Mouse (Mus musculus) hindbrain, embryonic 12.5 days (tissue): ENCODE measurements around the gene Ssx2ip. TPM values are rescaled to one million over a fixed set of nuclear protein-coding genes. Genes with fewer than 3 reads are reported as not detected.

ENCODE experiments used
- ATAC-seq: fragments of 200-750 bp; cut with Nextera tagmentation; 2 replicates; pipeline ENCODE4 v1.8.0; 2017; ENCODE audit warnings: moderate TSS enrichment; ENCODE audit not compliant: low FRiP score
- H3K27ac ChIP-seq: fragments of 300-500 bp; sonication (generic); 2 replicates; pipeline ENCODE4 v1.5.1; 2016; ENCODE audit warnings: mild to moderate bottlenecking
- H3K27me3 ChIP-seq: fragments of 300-500 bp; sonication (generic); 2 replicates; pipeline ENCODE4 v1.6.1; 2016; ENCODE audit warnings: mild to moderate bottlenecking
- H3K36me3 ChIP-seq: fragments of 300-500 bp; sonication (generic); 2 replicates; pipeline ENCODE4 v1.6.1; 2016; ENCODE audit warnings: mild to moderate bottlenecking
- H3K4me1 ChIP-seq: fragments of 300-500 bp; sonication (generic); 2 replicates; pipeline ENCODE4 v1.6.1; 2016
- H3K4me2 ChIP-seq: fragments of 300-500 bp; sonication (generic); replicated peaks from 2 replicates; pipeline ENCODE4 v1.6.1; 2016; ENCODE audit warnings: mild to moderate bottlenecking
- H3K4me3 ChIP-seq: fragments of 300-500 bp; sonication (generic); 2 replicates; pipeline ENCODE4 v1.5.1; 2016; ENCODE audit warnings: mild to moderate bottlenecking
- H3K9ac ChIP-seq: fragments of 300-500 bp; sonication (generic); 2 replicates; pipeline ENCODE4 v1.6.1; 2016; ENCODE audit warnings: mild to moderate bottlenecking, moderate library complexity
- H3K9me3 ChIP-seq: fragments of 300-500 bp; sonication (generic); replicated peaks from 2 replicates; pipeline ENCODE4 v1.6.1; 2016; ENCODE audit warnings: mild to moderate bottlenecking
- WGBS: fragments of 180-500 bp; shearing (Covaris S2); methylation state at CpG from one replicate; pipeline ENCODE4 v1.1.7; 2016; 5-methylcytosine and 5-hydroxymethylcytosine counted together
- polyA plus RNA-seq: library from polyadenylated mRNA; unstranded; fragments of >200 nt; fragmentation: Nextera tagmentation; extraction: Ambion mirVana; gene quantifications from 2 replicates; pipeline ENCODE4 v1.2.1, GENCODE M21; 2016

Ssx2ip gene
- polyA plus RNA-seq, 1 experiment from 2014 or later = 25.5 TPM

GRCm38 (mm10) chr3:146379740-146380466 lies 24.5 kb upstream of the Ssx2ip start:
- 0 out of 2 replicates have a peak, but pooled peaks cover 5% of the 10 kb centered on the region for H3K9me3 ChIP-seq
- H3K36me3 ChIP-seq = no peaks in the 10 kb centered on the region
- H3K27ac ChIP-seq = peak overlapping the region; percentile 49
- no peak overlapping the region for H3K9ac ChIP-seq
- no peak overlapping the region for H3K4me3 ChIP-seq
- WGBS = 27% methylated on average over 9 of the region's 9 CpGs
- H3K4me2 ChIP-seq = no peak overlapping the region; the same call in 1 of the 2 replicates
- ATAC-seq = peak; percentile 90
- peaks cover 13% of the 10 kb centered on the region for H3K4me1 ChIP-seq
- peaks cover 26% of the 10 kb centered on the region for H3K27me3 ChIP-seq

GRCm38 (mm10) chr3:146380874-146381273 lies 23.6 kb upstream of the Ssx2ip start:
- no peak overlapping the region for H3K9ac ChIP-seq
- no peak overlapping the region for H3K27ac ChIP-seq
- H3K4me1 ChIP-seq = peaks cover 8% of the 10 kb centered on the region
- H3K9me3 ChIP-seq = 0 out of 2 replicates have a peak, but pooled peaks cover 5% of the 10 kb centered on the region
- WGBS = 94% methylated on average over 2 of the region's 2 CpGs
- no peak overlapping the region for H3K4me2 ChIP-seq
- peaks cover 25% of the 10 kb centered on the region for H3K27me3 ChIP-seq
- no peaks in the 10 kb centered on the region for H3K36me3 ChIP-seq
- ATAC-seq = no peak
- H3K4me3 ChIP-seq = no peak overlapping the region

- peaks cover 8% of the 10 kb centered on the region for H3K4me1 ChIP-seq
- H3K27ac ChIP-seq = no peak overlapping the region
- no peaks in the 10 kb centered on the region for H3K36me3 ChIP-seq
- H3K4me3 ChIP-seq = no peak overlapping the region
- ATAC-seq = no peak
- H3K4me2 ChIP-seq = no peak overlapping the region
- no peak overlapping the region for H3K9ac ChIP-seq
- H3K9me3 ChIP-seq = 0 out of 2 replicates have a peak, but pooled peaks cover 5% of the 10 kb centered on the region
- peaks cover 22% of the 10 kb centered on the region for H3K27me3 ChIP-seq
- WGBS = 92% methylated on average over 9 of the region's 9 CpGs
These were observed 23.0 kb upstream of the Ssx2ip start for GRCm38 (mm10) chr3:146381471-146381870.

GRCm38 (mm10) chr3:146386800-146387199 lies 17.6 kb upstream of the Ssx2ip start:
- Histone ChIP-seq H3K36me3 (no peaks in the 10 kb centered on the region), H3K4me3 (no peak overlapping the region), H3K27me3 (peaks cover 4% of the 10 kb centered on the region; the same call in 1 of the 2 replicates), H3K4me2 (no peak overlapping the region), H3K27ac (no peak overlapping the region), H3K4me1 (no peaks in the 10 kb centered on the region), H3K9ac (no peak overlapping the region), H3K9me3 (0 out of 2 replicates have a peak, but pooled peaks cover 5% of the 10 kb centered on the region)
- WGBS = 75% methylated on average over 3 of the region's 3 CpGs
- no peak for ATAC-seq

GRCm38 (mm10) chr3:146392656-146393321 lies 11.7 kb upstream of the Ssx2ip start:
- H3K36me3 ChIP-seq = no peaks in the 10 kb centered on the region
- no peak overlapping the region for H3K4me3 ChIP-seq
- H3K9ac ChIP-seq = no peak overlapping the region
- H3K4me2 ChIP-seq = no peak overlapping the region
- 86% methylated on average over 19 of the region's 19 CpGs for WGBS
- no peaks in the 10 kb centered on the region for H3K9me3 ChIP-seq
- 0 out of 2 replicates have a peak, but pooled peaks cover 4% of the 10 kb centered on the region for H3K4me1 ChIP-seq
- H3K27me3 ChIP-seq = no peaks in the 10 kb centered on the region; the same call in 1 of the 2 replicates
- no peak for ATAC-seq
- H3K27ac ChIP-seq = no peak overlapping the region

GRCm38 (mm10) chr3:146393641-146394100 lies 10.8 kb upstream of the Ssx2ip start:
- no peak overlapping the region for H3K4me2 ChIP-seq
- no peak for ATAC-seq
- 46% methylated on average over 7 of the region's 7 CpGs for WGBS

GRCm38 (mm10) chr3:146396256-146396655 lies 8.2 kb upstream of the Ssx2ip start:
- 0 out of 2 replicates have a peak, but pooled peaks cover 4% of the 10 kb centered on the region for H3K4me1 ChIP-seq
- ATAC-seq = no peak
- H3K36me3 ChIP-seq = no peaks in the 10 kb centered on the region
- no peak overlapping the region for H3K4me2 ChIP-seq
- H3K27me3 ChIP-seq = peaks cover 6% of the 10 kb centered on the region
- H3K4me3 ChIP-seq = no peak overlapping the region
- H3K9me3 ChIP-seq = no peaks in the 10 kb centered on the region
- WGBS = 75% methylated on average over 6 of the region's 6 CpGs
- H3K9ac ChIP-seq = no peak overlapping the region
- no peak overlapping the region for H3K27ac ChIP-seq

More at GRCm38 (mm10) chr3:146393641-146394100, 10.8 kb upstream of the Ssx2ip start:
- no peak overlapping the region for H3K9ac ChIP-seq
- H3K9me3 ChIP-seq = no peaks in the 10 kb centered on the region
- H3K4me3 ChIP-seq = no peak overlapping the region
- H3K4me1 ChIP-seq = 0 out of 2 replicates have a peak, but pooled peaks cover 4% of the 10 kb centered on the region
- H3K36me3 ChIP-seq = no peaks in the 10 kb centered on the region
- no peak overlapping the region for H3K27ac ChIP-seq
- no peaks in the 10 kb centered on the region; the same call in 1 of the 2 replicates for H3K27me3 ChIP-seq

GRCm38 (mm10) chr3:146396934-146397333 lies 7.5 kb upstream of the Ssx2ip start:
- Histone ChIP-seq H3K9ac (no peak overlapping the region), H3K4me1 (0 out of 2 replicates have a peak, but pooled peaks cover 4% of the 10 kb centered on the region), H3K36me3 (no peaks in the 10 kb centered on the region), H3K4me2 (no peak overlapping the region), H3K4me3 (no peak overlapping the region), H3K27me3 (peaks cover 6% of the 10 kb centered on the region), H3K9me3 (no peaks in the 10 kb centered on the region), H3K27ac (no peak overlapping the region)
- ATAC-seq = no peak
- WGBS = 95% methylated on average over 1 of the region's 1 CpGs

- H3K4me1 ChIP-seq = 0 out of 2 replicates have a peak, but pooled peaks cover 4% of the 10 kb centered on the region
- H3K27ac ChIP-seq = no peak overlapping the region
- peaks cover 6% of the 10 kb centered on the region for H3K27me3 ChIP-seq
- ATAC-seq = no peak
- WGBS = 90% methylated on average over 4 of the region's 4 CpGs
- H3K4me3 ChIP-seq = no peak overlapping the region
- H3K36me3 ChIP-seq = no peaks in the 10 kb centered on the region
- H3K9ac ChIP-seq = no peak overlapping the region
- no peak overlapping the region for H3K4me2 ChIP-seq
- H3K9me3 ChIP-seq = no peaks in the 10 kb centered on the region
These were observed 6.6 kb upstream of the Ssx2ip start for GRCm38 (mm10) chr3:146397847-146398246.

- no peaks in the 10 kb centered on the region for H3K36me3 ChIP-seq
- no peaks in the 10 kb centered on the region for H3K9me3 ChIP-seq
- H3K4me3 ChIP-seq = no peak overlapping the region
- H3K27ac ChIP-seq = no peak overlapping the region
- ATAC-seq = no peak
- H3K9ac ChIP-seq = no peak overlapping the region
- H3K27me3 ChIP-seq = peaks cover 6% of the 10 kb centered on the region
- no peaks in the 10 kb centered on the region for H3K4me1 ChIP-seq
- H3K4me2 ChIP-seq = no peak overlapping the region
- WGBS = 88% methylated on average over 5 of the region's 5 CpGs
These were observed 5.2 kb upstream of the Ssx2ip start for GRCm38 (mm10) chr3:146399203-146399602.

GRCm38 (mm10) chr3:146403770-146404169 lies 672 bp upstream of the Ssx2ip start:
- Histone ChIP-seq H3K4me1 (peaks cover 26% of the 10 kb centered on the region), H3K4me3 (peak overlapping the region; percentile 92), H3K9me3 (no peaks in the 10 kb centered on the region), H3K27me3 (peaks cover 6% of the 10 kb centered on the region), H3K4me2 (peak overlapping the region; percentile 83), H3K9ac (peak overlapping the region; percentile 89), H3K36me3 (no peaks in the 10 kb centered on the region), H3K27ac (no peak overlapping the region)
- ATAC-seq = no peak
- WGBS = 45% methylated on average over 3 of the region's 3 CpGs
